Mouse (Mus musculus) limb, embryonic 13.5 days (tissue): ENCODE measurements around the gene Git1. TPM values are rescaled to one million over a fixed set of nuclear protein-coding genes. Genes with fewer than 3 reads are reported as not detected.
A peak's percentile ranks its signal among the peaks of the same experiment; 100 is the strongest.
"Not testable (repeated sequence)": the region's sequence is repeated elsewhere in the genome, so short reads cannot be mapped to it uniquely, and the experiment has no call there.

ENCODE experiments used
- ATAC-seq: fragments of 200-750 bp; cut with Nextera tagmentation; 2 replicates; pipeline ENCODE4 v1.8.0; 2017; ENCODE audit warnings: low read depth, moderate number of reproducible peaks, moderate TSS enrichment; ENCODE audit not compliant: low FRiP score
- H3K27ac ChIP-seq: fragments of 300-500 bp; sonication (generic); 2 replicates; pipeline ENCODE4 v1.5.1; 2015; ENCODE audit warnings: inconsistent platforms, mild to moderate bottlenecking, moderate library complexity
- H3K27me3 ChIP-seq: fragments of 300-500 bp; sonication (generic); 2 replicates; pipeline ENCODE4 v1.6.1; 2015; ENCODE audit warnings: mild to moderate bottlenecking, inconsistent platforms
- H3K36me3 ChIP-seq: fragments of 300-500 bp; sonication (generic); 2 replicates; pipeline ENCODE4 v1.6.1; 2015; ENCODE audit warnings: inconsistent platforms, mild to moderate bottlenecking, moderate library complexity
- H3K4me1 ChIP-seq: fragments of 300-500 bp; sonication (generic); 2 replicates; pipeline ENCODE4 v1.6.1; 2015; ENCODE audit warnings: inconsistent platforms
- H3K4me2 ChIP-seq: fragments of 300-500 bp; sonication (generic); replicated peaks from 2 replicates; pipeline ENCODE4 v1.6.1; 2015; ENCODE audit warnings: inconsistent platforms, mild to moderate bottlenecking, moderate library complexity
- H3K4me3 ChIP-seq: fragments of 300-500 bp; sonication (generic); 2 replicates; pipeline ENCODE4 v1.5.1; 2015; ENCODE audit warnings: moderate library complexity, mild to moderate bottlenecking, inconsistent platforms
- H3K9ac ChIP-seq: fragments of 300-500 bp; sonication (generic); 2 replicates; pipeline ENCODE4 v1.6.1; 2015; ENCODE audit warnings: mild to moderate bottlenecking, inconsistent platforms
- H3K9me3 ChIP-seq: fragments of 300-500 bp; sonication (generic); 2 replicates; pipeline ENCODE4 v1.6.1; 2016; ENCODE audit warnings: inconsistent platforms
- WGBS: fragments of 180-500 bp; shearing (Covaris S2); methylation state at CpG from one replicate; pipeline ENCODE4 v1.1.7; 2015; 5-methylcytosine and 5-hydroxymethylcytosine counted together
- polyA plus RNA-seq: library from polyadenylated mRNA; unstranded; fragments of >200 nt; fragmentation: Nextera tagmentation; extraction: Ambion mirVana; gene quantifications from 2 replicates; pipeline ENCODE4 v1.2.1, GENCODE M21; 2015

Git1 gene
- polyA plus RNA-seq, 1 experiment from 2014 or later: 10.9 TPM

DNA sequence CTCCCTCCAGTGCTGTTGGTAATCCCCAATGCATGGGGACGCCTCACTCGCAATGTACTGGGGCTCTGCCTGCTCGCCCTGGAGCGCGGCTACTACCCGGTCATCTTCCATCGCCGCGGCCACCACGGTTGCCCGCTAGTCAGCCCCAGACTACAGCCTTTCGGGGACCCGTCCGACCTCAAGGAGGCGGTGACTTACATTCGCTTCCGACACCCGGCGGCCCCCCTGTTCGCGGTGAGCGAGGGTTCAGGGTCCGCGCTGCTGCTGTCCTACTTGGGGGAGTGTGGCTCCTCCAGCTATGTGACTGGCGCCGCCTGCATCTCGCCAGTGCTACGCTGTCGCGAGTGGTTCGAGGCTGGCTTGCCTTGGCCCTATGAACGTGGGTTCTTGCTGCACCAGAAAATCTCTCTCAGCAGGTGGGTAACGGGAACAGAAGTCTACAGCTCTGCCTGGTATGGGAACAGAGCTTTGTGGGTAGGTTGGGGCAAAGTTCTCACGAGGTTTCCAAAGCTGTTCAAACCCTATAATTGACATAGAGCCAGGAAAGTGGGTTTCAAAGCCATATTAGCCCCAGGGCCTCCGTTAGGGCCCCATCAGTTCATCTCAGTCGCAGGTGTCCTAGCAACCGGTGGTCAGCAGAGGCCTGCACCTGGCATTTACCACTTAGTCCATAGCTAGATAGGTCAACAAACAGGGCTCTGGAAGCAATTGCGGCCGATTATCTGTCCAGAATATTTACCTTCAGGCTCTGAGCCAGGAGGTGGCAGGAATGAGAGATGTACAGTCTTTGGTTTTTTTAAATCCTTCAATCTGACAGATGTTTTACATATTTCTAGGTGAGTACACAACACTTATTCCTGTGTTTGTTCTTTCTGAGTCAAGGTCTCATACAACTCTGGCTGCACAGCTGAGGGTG, 22.5 kb downstream of the Git1 start, which contains the start of gene Trp53i13:
Gene Trp53i13, minus strand, starts transcription at position 344 of the 916 bp plus-strand sequence.
- ATAC-seq: no peak
- Histone ChIP-seq H3K9ac (peak within 1 kb of the TSS; percentile 65), H3K27ac (no peak within 1 kb of the TSS), H3K36me3 (no peaks in the 10 kb centered on the region), H3K9me3 (no peaks in the 10 kb centered on the region), H3K4me2 (peak within 1 kb of the TSS; percentile 97), H3K27me3 (peaks cover 43% of the 10 kb centered on the region), H3K4me1 (peaks cover 41% of the 10 kb centered on the region), H3K4me3 (peak within 1 kb of the TSS; percentile 67)
- WGBS: 7% methylated on average over 39 of the region's 39 CpGs

DNA sequence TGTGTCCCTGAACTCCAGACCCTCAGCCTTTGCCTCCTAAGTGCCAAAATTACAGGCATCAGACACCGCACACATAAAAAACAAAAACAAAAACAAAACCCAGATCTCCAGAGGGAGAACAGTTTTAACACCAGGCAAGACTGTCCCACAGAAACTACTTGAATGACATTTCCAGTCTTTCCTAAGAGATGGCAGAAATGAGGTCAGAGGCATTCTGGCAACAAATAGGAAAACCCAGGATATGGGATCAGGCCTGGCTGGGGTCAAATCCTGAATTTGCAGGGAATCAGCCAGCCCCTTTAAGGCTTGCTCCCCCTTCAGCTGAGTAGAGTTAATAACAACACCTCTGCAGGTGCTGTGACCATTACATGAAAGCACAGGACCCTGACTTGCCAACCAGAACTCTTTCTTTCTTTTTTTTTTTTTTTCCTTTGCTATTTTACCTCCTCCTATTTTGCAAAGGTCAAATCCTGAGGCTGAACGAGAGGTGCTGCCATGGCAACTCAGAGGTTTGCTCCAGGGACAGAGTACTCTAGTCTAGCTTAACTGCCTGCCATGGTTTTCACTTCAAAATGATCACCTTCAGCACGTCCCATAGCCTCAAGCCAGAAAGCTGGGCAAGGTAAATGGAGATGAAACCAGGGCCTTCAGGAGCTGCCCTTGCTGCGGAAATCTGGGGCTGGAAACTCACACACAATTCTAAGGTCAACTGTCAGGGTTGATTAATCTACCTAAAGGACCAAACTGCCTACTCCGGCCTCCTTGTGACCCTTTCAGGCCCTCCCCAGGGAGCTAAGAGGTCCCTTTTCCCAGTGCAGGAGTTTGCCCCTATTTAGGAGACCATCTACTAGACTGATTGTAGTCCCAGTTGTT, 23.4 kb downstream of the Git1 start:
- Histone ChIP-seq H3K9ac (no peak overlapping the region), H3K9me3 (no peaks in the 10 kb centered on the region), H3K4me2 (no peak overlapping the region), H3K27ac (no peak overlapping the region), H3K4me3 (no peak overlapping the region), H3K27me3 (peaks cover 43% of the 10 kb centered on the region), H3K36me3 (no peaks in the 10 kb centered on the region), H3K4me1 (peaks cover 34% of the 10 kb centered on the region)
- 52% methylated on average over 5 of the region's 5 CpGs for WGBS
- no peak for ATAC-seq

DNA sequence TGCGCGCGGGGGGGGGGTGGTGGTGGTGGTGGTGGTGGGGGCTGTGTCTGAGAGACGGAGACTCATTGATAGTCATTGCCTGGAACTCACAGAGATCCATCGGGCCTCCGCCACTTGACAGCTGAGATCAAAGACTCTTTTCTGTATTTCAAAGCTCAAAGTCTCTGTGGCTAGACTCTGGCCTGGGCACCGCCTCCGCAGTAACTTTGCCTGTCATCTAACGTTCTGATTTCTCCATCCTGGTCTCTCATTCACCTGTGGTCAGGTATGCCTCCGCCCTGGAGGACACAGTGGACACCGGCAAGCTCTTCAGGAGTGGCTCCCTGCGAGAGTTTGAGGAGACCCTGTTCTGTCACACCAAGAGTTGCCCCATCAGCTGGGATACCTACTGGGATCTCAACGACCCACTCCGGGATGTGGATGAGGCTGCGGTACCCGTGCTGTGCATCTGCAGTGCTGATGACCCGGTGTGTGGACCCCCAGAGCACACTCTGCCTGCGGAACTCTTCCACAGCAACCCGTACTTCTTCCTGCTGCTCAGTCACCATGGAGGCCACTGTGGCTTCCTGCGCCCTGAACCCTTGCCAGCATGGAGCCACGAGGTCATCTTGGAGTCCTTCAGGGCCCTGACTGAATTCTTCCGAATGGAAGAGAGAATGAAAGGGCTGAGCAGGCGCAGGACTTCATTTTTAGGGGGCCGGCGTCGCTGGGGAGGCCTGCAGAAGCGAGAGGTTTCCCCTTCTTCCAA, 24.9 kb downstream of the Git1 start:
- Histone ChIP-seq H3K9me3 (no peaks in the 10 kb centered on the region), H3K27me3 (peaks cover 43% of the 10 kb centered on the region), H3K4me3 (no peak overlapping the region), H3K9ac (no peak overlapping the region), H3K27ac (no peak overlapping the region), H3K4me1 (peaks cover 28% of the 10 kb centered on the region), H3K4me2 (no peak overlapping the region), H3K36me3 (no peaks in the 10 kb centered on the region)
- ATAC-seq: no peak
- WGBS: 75% methylated on average over 26 of the region's 27 CpGs

DNA sequence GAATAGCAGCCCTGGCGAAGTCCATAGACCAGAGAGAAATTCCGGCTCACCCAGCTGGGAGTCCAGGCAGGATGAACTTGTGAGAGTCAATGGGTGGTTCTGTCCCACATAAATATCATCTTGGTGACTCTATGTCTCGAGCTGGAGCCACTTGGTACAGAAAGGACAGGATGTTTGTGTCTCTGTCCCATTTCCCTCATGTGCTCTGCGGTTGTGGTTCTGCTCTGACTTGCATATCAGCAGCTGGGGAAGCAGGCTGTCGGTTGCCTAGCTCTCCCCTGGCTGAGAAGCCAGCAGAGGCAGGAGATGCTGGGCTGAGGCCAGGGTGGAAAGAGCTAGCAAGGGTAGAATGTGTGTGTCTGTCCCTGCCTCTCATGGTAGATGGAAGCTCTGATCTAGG, 25.7 kb downstream of the Git1 start, which contains the start of gene Gm10392:
Gene Gm10392, minus strand, starts transcription at position 156 of the 400 bp plus-strand sequence.
- H3K4me3 ChIP-seq: no peak within 1 kb of the TSS
- H3K4me1 ChIP-seq: peaks cover 22% of the 10 kb centered on the region
- H3K27me3 ChIP-seq: peaks cover 42% of the 10 kb centered on the region
- H3K9ac ChIP-seq: no peak within 1 kb of the TSS
- WGBS: 69% methylated on average over 5 of the region's 5 CpGs
- H3K4me2 ChIP-seq: no peak within 1 kb of the TSS
- no peaks in the 10 kb centered on the region for H3K36me3 ChIP-seq
- no peak for ATAC-seq
- H3K27ac ChIP-seq: no peak within 1 kb of the TSS
- no peaks in the 10 kb centered on the region for H3K9me3 ChIP-seq

DNA sequence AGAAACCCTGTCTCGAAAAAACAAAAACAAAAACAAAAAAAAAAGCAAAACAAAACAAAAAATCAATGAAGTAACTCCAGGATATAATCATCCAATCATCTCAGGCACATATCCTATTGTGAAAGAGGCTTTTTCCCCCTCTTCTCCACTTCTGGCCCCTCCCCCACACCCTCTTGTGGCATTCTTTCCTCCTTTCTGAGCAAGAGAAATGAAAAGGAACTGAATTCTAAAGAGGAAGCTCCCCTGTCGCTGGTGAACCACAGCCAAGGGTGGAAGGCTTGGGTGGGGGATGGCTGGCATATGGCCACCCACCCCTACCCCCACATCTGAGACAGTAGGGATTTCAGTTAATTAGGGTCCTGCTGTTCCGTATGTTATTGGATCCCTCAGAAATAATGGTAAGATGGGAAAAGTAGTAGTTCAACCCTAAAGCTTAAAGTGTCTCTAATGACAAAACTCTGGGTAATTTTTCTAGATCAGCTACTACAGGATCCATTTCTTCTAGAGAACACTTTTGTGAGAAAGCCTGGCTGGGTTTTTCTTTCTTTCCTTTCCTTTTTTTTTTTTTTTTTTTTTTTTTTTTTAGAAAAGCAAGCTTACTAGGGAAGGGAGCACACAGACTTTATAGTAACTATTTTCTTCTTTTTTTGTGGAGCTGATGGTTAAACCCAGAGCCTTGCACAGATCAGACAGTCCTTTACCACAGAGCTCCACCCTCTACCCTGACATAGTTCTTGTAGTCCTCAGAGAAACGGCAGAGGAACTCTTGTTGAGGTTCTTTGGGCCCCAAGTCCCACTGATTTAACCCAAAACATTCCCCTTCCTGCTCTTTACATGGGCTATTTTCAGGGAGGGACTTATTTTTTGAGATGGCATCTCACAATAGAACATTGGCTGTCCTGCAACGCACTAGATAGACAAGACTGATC, 27.5 kb downstream of the Git1 start:
- Histone ChIP-seq H3K27ac (no peak overlapping the region), H3K4me2 (no peak overlapping the region), H3K36me3 (no peaks in the 10 kb centered on the region), H3K9me3 (no peaks in the 10 kb centered on the region), H3K4me1 (peaks cover 4% of the 10 kb centered on the region), H3K9ac (no peak overlapping the region), H3K4me3 (no peak overlapping the region), H3K27me3 (peaks cover 25% of the 10 kb centered on the region)
- 48% methylated on average over 5 of the region's 5 CpGs for WGBS
- no peak for ATAC-seq

DNA sequence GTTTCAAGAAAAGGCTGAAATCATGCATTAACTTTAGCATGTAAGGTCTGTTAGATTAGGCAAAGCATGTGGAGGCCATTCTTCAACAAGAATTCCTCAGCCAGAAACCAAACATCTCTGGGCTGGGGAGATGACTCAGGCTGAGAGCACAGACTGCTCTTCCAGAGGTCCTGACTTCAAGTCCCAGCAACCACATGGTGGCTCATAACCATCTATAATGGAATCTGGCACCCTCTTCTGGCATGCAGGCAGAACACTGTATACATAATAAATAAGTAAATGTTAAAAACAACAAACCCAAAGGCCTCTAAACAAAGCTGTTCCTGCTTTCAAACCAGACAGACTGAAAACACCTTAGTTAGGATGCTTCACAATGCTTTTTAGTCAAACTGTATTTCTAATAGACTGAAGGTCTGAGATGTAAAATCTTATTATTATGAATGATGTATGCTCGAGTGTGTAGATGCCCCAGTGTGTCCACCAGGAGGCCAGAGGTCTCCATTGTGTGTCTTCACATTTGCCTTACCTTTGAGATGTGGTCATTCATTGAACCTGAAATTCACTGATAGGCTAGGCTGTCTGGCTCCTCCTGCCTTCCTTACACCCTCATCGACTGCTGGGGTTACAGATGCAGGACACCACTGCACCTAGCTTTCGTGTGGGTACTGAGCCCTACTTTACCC, 32.6 kb downstream of the Git1 start:
- Histone ChIP-seq H3K4me3 (no peak overlapping the region), H3K9me3 (no peaks in the 10 kb centered on the region), H3K9ac (no peak overlapping the region), H3K4me2 (no peak overlapping the region), H3K27ac (no peak overlapping the region), H3K27me3 (no peaks in the 10 kb centered on the region), H3K36me3 (no peaks in the 10 kb centered on the region), H3K4me1 (no peaks in the 10 kb centered on the region)
- WGBS: 74% methylated on average over 3 of the region's 3 CpGs
- ATAC-seq: no peak

DNA sequence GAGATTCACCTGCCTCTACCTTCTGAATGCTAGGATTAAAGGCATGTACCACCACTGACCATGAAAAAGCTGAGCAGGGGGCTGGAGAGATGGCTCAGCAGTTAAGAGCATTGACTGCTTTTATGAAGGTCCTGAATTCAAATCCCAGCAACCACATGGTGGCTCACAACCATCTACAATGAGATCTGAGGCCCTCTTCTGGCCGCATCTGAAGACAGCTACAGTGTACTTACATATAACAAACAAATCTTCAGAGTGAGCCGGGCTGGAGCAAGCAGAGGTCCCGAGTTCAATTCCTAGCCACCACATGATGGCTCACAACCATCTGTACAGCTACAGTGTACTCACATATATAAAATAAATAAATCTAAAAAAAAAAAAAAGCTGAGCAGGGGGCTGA, 35.1 kb downstream of the Git1 start:
- H3K27me3 ChIP-seq, H3K9ac ChIP-seq, H3K4me3 ChIP-seq, H3K4me2 ChIP-seq, H3K27ac ChIP-seq, H3K9me3 ChIP-seq, ATAC-seq, H3K36me3 ChIP-seq, H3K4me1 ChIP-seq: not testable (repeated sequence)
- WGBS: 87% methylated on average over 3 of the region's 3 CpGs

DNA sequence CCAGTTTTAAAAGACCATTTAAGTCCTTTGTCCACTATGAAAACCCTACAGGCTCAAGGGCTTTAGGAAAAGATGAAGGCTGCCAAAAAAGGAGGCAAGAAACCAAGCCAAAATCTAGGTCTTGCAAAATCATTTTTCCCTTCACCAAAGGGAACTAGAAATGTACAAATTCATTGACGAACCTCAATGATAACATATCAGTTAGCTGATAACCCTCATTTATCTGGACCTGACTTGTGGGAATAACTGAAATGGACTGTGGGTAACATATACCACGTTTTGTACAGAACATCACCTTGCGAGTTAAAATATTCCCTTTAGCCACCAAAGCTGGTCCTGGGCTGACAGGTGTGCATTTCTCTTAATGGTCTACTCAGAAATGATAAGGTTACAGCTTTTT, 36.3 kb downstream of the Git1 start:
- H3K9me3 ChIP-seq: no peaks in the 10 kb centered on the region
- WGBS: 81% methylated on average over 3 of the region's 3 CpGs
- no peak for ATAC-seq
- H3K27me3 ChIP-seq: no peaks in the 10 kb centered on the region
- no peak overlapping the region for H3K9ac ChIP-seq
- no peak overlapping the region for H3K4me3 ChIP-seq
- H3K27ac ChIP-seq: no peak overlapping the region
- no peaks in the 10 kb centered on the region for H3K4me1 ChIP-seq
- no peak overlapping the region for H3K4me2 ChIP-seq
- peaks cover 6% of the 10 kb centered on the region for H3K36me3 ChIP-seq

DNA sequence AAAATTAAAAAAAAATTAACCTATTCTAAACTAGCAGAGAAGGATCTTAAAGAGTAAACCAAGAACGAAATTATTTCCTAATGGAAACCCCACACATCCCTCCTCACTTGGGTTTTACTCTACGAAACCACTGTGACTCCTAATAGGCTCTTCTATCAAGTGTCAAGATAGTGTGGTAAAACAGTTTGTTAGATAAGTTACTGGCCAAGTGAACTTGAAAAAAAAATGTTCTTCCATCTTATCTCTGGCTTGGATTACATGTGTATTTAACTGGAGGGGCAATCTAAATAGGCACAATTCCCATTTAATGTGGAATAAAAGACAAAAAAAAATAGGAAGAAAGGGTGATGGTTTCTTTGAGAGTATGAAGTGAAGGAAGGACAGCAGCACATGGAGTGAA, 37.5 kb downstream of the Git1 start:
- H3K27ac ChIP-seq: no peak overlapping the region
- no peaks in the 10 kb centered on the region for H3K9me3 ChIP-seq
- no peak overlapping the region for H3K4me3 ChIP-seq
- H3K27me3 ChIP-seq: no peaks in the 10 kb centered on the region
- ATAC-seq: no peak
- 94% methylated on average over 2 of the region's 2 CpGs for WGBS
- H3K4me1 ChIP-seq: no peaks in the 10 kb centered on the region
- peaks cover 11% of the 10 kb centered on the region for H3K36me3 ChIP-seq
- no peak overlapping the region for H3K9ac ChIP-seq
- H3K4me2 ChIP-seq: no peak overlapping the region

DNA sequence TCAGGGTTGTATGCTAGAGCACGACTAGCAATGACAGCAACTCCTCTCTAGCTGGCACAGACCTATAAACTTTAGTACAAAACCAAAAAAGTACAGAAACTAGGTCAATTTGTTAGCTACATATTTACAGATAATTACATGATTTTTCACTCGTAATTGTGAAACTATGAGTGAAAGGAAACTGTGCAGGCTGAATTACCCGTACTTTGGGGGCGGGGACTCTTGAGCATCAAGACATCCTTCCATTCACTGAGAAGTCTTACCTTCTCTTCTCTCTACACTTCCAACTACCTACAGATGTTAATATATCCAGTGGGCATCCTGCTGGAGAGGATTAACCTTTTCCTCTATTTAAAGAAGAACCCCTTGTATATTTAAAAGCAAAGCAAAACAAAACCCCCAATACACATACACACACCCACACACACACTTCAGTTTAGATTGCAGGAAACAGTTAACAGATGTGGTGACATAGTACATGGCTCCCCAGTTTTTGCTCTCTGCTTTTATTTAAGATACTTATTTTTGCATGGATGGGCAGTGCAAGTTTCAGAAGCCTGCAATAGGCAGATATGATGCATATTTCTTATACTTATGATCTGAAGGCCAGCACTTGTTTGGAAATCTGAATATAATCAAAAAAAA, 39.0 kb downstream of the Git1 start:
- Histone ChIP-seq H3K27ac (no peak overlapping the region), H3K4me2 (no peak overlapping the region), H3K9ac (no peak overlapping the region), H3K36me3 (peaks cover 24% of the 10 kb centered on the region), H3K27me3 (no peaks in the 10 kb centered on the region), H3K4me3 (no peak overlapping the region), H3K4me1 (no peaks in the 10 kb centered on the region), H3K9me3 (no peaks in the 10 kb centered on the region)
- WGBS: 84% methylated on average over 4 of the region's 4 CpGs
- no peak for ATAC-seq
